ENCODE assay signal across 8 mouse cellular contexts in the genomic region with DNA sequence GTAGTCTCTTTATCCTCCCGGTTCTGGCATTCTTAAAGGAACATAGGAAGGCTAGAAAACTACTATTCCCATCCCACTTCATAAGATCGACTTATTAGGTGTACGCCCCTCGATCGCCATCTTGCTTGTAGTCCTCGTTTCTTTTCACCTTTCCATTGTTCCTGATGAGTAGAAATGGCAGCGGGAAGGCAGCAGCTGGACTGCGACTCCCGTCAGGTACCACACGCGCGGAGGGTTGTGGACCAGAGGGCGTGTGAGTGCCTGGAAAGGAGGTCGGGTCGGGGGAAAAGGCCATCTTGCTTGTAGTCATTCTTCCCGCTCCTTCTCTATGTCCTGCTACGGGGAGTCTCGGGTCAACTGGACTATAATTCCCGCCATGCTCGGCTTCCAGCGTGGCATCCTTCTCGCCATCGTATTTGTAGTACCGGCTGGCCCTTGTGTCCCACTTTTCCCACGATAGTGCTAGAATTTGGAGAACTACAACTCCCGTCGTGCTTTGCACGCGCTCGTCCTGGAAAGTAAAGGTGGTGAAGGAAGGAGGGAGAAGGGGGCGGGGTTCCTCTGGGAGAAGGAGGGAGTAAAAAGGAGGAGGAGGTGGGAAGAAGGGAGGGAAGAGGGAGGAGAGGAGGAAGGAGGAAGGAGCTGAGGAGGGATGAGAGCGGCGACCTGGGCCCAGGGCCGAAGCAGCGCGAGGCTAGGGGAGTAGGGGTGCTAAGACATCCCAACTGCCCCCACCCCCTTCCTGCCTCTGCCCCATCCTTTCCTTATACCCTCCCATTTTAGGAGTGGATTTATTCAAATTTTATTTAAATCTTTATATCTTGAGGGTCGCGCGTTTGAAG. TPM values are rescaled to one million over a fixed set of nuclear protein-coding genes. Genes with fewer than 3 reads are reported as not detected.
DNase-seq lines count a peak whose midpoint lies in the region; ATAC-seq lines count a peak whose summit lies in the region.

No protein-coding gene starts in this region.

- H3K4me1 ChIP-seq in lung, embryonic 16.5 days (replicated peaks; ENCODE audit: control insufficient read depth, insufficient read depth, low read length): peaks cover 17% of the 10 kb centered on the region

- H3K36me3 ChIP-seq in lung, embryonic 16.5 days (ENCODE audit: control insufficient read depth, insufficient read depth, low read length): peaks cover 17% of the 10 kb centered on the region

- H3K4me3 ChIP-seq in lung, embryonic 16.5 days (ENCODE audit: low read length): peak overlapping the region; percentile 84

- H3K9me3 ChIP-seq in lung, embryonic 16.5 days (ENCODE audit: control insufficient read depth, low read length): no peaks in the 10 kb centered on the region

- H3K27me3 ChIP-seq in lung, embryonic 16.5 days (ENCODE audit: control insufficient read depth, insufficient read depth, low read depth, low read length): no peaks in the 10 kb centered on the region

- ATAC-seq in hematopoietic stem cell, adult 5-6 weeks (replicated peaks in 1 of 2; ENCODE audit: insufficient read depth in 1 of 2, low FRiP score in 2 of 2, low TSS enrichment in 1 of 2, low read depth in 1 of 2, poor library complexity in 2 of 2, severe bottlenecking in 2 of 2): peak; percentile 75 to 80
- peak; percentile 87 for ATAC-seq in lung, embryonic 16.5 days (ENCODE audit: low read depth)

- peak overlapping the region; percentile 72 for H3K4me2 ChIP-seq in lung, embryonic 16.5 days (ENCODE audit: low read depth, low read length)

- DNase-seq in MEL-GATA-1-ER (ENCODE audit: extremely low read depth, low read depth): peak; percentile 90
- peak; percentile 95 for DNase-seq in cerebellum, adult 8-10 months
- peak; percentile 99 for DNase-seq in forelimb bud, embryonic 11.5 days (ENCODE audit: low read depth, low spot score)
- DNase-seq in layer of hippocampus, adult 9-10 months (ENCODE audit: low spot score): peak; percentile 97
- peak; percentile 88 for DNase-seq in ovary, postnatal 14 days (ENCODE audit: low spot score)
- peak; percentile 73 for DNase-seq in thymus, postnatal 14 days

- H3K9ac ChIP-seq in lung, embryonic 16.5 days (ENCODE audit: low read length): peak overlapping the region; percentile 87

- H3K27ac ChIP-seq in lung, embryonic 16.5 days (ENCODE audit: low read length): peak overlapping the region; percentile 90

- 0% methylated on average over 39 of the region's 39 CpGs for WGBS in lung, embryonic 16.5 days

RNA-seq across cellular contexts. Expression of gene Fbxl19, which starts 1.5 kb away (rescaled TPM):
- 15.1 and 18.5 TPM in 2 replicates for total RNA-seq in hematopoietic stem cell, adult 5-6 weeks (2017)
- 3.1 and 3.8 TPM in 2 replicates for polyA plus RNA-seq in lung, embryonic 16.5 days (2015; fragmentation: Nextera tagmentation; extraction: Ambion mirVana)

RNA-seq across cellular contexts. Expression of gene Ctf2, which starts 13.9 kb away (rescaled TPM):
- total RNA-seq in hematopoietic stem cell, adult 5-6 weeks (2017): not detected in 2 replicates
- polyA plus RNA-seq in lung, embryonic 16.5 days (2015; fragmentation: Nextera tagmentation; extraction: Ambion mirVana): 0.23 and 0.24 TPM in 2 replicates

RNA-seq across cellular contexts. Expression of gene Orai3, which starts 23.7 kb away (rescaled TPM):
- 25.3 and 34.4 TPM in 2 replicates for total RNA-seq in hematopoietic stem cell, adult 5-6 weeks (2017)
- 29.1 and 32.7 TPM in 2 replicates for polyA plus RNA-seq in lung, embryonic 16.5 days (2015; fragmentation: Nextera tagmentation; extraction: Ambion mirVana)

RNA-seq across cellular contexts. Expression of gene Setd1a, which starts 30.6 kb away (rescaled TPM):
- 12.4 and 15.2 TPM in 2 replicates for total RNA-seq in hematopoietic stem cell, adult 5-6 weeks (2017)
- polyA plus RNA-seq in lung, embryonic 16.5 days (2015; fragmentation: Nextera tagmentation; extraction: Ambion mirVana): 13.8 and 18.1 TPM in 2 replicates

RNA-seq across cellular contexts. Expression of gene Ctf1, which starts 33.3 kb away (rescaled TPM):
- 1.3 and 7.7 TPM in 2 replicates for total RNA-seq in hematopoietic stem cell, adult 5-6 weeks (2017)
- 11.4 and 11.8 TPM in 2 replicates for polyA plus RNA-seq in lung, embryonic 16.5 days (2015; fragmentation: Nextera tagmentation; extraction: Ambion mirVana)

Comparison
In these comparisons a context has a peak if more than half of its experiments do, and no peak if none do; other contexts are left out.
1. Peak in every context shown above with its lines: DNase-seq, ATAC-seq, H3K4me3 ChIP-seq and H3K27ac ChIP-seq.